Mouse (Mus musculus): Measurements from ENCODE around the gene Gm3854.

DNA sequence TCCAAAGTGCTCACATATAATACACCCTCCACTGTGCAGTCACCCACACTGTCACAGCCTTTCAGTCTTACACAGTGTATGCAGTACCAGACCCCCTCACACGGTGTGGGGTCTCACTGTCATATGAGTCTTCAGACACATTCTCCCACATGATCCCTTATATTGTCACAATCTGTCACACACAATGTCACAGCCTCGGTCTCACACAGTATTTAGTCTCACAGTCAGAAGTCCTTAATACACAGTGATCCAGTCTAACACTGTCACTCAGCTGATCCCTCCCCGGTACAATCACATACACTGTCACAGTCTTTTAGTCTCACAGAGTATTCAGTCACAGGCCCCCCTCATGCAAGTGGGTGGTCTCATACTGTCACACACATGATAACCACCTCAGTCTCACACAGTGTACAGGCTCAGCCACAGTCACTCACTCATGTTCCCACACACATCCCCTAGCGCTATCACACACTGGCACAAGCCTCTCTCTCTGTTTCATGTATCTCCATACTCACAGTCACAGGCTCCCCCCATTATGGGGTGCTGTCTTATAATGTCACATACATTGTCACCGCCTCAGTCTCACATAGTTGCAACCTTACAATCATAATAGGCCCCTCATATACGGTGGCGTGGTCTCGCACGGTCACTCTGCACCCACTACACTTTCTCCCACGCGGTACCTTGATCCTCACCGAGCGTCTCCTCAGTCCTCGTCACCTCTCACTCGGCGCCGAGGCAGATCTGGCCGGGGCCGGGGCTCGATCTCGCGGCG, 12.9 kb upstream of the Gm3854 start:
- no peak for TF ChIP-seq POLR2A (IDR thresholded peaks at IDR 0.05; ENCODE audit: borderline replicate concordance, extremely low read depth, low read depth, low read length)
- no peak for TF ChIP-seq CTCF (IDR thresholded peaks at IDR 0.05; ENCODE audit: insufficient read depth, low read length)
